Mouse (Mus musculus) bone marrow macrophage, adult 2 months (primary cell): ENCODE measurements around the gene Prr29.

Experiments used
- CTCF ChIP-seq: IDR thresholded peaks from 2 replicates; pipeline ENCODE4 v1.5.1; 2012; ENCODE audit warnings: low read depth, mild to moderate bottlenecking, low read length, moderate library complexity
- POLR2A ChIP-seq: IDR thresholded peaks from 2 replicates; pipeline ENCODE4 v1.6.1; 2012; ENCODE audit warnings: mild to moderate bottlenecking, low read depth, low read length, borderline replicate concordance

DNA sequence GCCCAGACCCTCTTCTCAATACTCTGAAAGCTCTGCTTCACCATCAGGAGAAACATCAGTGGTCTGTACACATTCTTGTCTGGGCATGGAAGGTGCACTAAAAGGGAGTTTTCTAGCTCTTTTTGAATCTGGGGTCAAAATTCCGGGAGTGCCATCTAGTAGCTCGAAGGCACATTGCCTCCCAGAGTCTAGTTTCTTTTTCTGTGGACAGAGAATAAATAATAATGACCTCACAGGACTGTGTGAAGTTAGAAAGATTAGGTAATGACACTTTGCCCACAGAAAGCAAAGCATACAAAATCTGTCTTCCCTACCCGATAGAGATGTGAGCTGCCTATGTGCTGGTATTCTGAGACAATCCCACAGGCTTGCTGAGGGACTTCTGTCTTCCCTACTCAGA, 45.2 kb downstream of the Prr29 start:
- TF ChIP-seq CTCF: no peak
- no peak for TF ChIP-seq POLR2A
